Mouse (Mus musculus) layer of hippocampus, postnatal 14 days (tissue): ENCODE data around the gene Alox15. TPM values are rescaled to one million over a fixed set of nuclear protein-coding genes. Genes with fewer than 3 reads are reported as not detected.

Experiments used
- DNase-seq, 2 experiments: peaks; one replicate each; pipeline ENCODE4 v3.0.0; 2021 to 2022; ENCODE audit warnings: low spot score in 2 of 2, mixed read lengths in 1 of 2
- total RNA-seq, 2 experiments: library from RNA; stranded (reverse); gene quantifications; 2 replicates each; pipeline ENCODE4 v1.2.3; 2021

Alox15 gene
- total RNA-seq, 2 experiments from 2014 or later: not detected

- peak; percentile 14 to 57 for DNase-seq
Measured at GRCm38 (mm10) chr11:70309341-70309740, 42.5 kb downstream of the Alox15 start.

DNA sequence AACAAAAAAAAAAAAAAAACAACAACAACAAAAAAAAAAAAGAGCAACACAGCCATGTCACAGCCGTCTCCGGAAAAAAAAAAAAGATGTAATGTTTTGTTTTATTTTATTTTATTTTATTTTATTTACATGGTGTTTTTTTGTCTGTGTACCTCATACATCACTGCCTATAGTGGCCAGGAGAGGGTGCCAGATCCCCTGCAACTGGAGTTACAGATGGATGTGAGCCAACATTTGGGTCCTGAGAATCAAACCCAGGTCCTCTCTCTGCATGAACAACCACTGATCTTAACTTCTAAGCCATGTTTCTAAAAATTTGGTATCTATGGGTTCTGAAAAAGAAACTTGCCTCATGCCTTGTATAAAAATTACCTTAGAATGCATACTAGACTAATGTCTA is 43.5 kb downstream of the Alox15 start:
- DNase-seq: no peak

GRCm38 (mm10) chr11:70306159-70306558 is 45.7 kb downstream of the Alox15 start:
- no peak for DNase-seq

DNA sequence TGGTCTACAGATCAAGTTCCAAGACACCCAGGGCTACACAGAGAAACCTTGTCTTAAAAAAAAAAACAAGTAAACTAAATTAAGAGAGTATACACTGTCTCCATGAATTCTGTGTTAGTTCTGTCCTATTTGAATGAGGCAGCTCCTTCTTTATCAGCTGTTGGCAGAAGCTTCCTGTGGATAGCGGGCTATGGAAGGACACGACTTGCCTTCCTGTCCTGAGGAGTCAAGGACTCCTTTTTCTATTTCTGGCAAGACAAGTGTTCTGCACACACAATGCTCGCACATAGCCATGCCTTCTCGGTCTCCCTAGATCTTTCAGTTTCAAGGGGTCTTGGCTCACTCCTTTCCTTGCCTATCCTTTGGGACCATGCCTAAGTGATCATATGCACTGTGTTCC is 49.5 kb downstream of the Alox15 start:
- no peak for DNase-seq

- no peak for DNase-seq
Measured at GRCm38 (mm10) chr11:70297836-70298454, 53.9 kb downstream of the Alox15 start.

- DNase-seq: no peak
Measured at GRCm38 (mm10) chr11:70297405-70297804, 54.4 kb downstream of the Alox15 start.

Other genes starting within 250 kb of the Alox15 start
- 1 to 10 TPM in 1 of 2 experiments, under 1 TPM in 1; 0.55 to 1.2 TPM for gene Mgl2, start 221.7 kb downstream of the Alox15 start, total RNA-seq
- 1 to 10 TPM; 1.1 to 2.3 TPM for gene Clec10a, start 195.8 kb downstream of the Alox15 start, total RNA-seq
- 10 to 100 TPM; 26.1 to 32.9 TPM for gene Slc16a11, start 139.3 kb downstream of the Alox15 start, total RNA-seq
- gene Slc16a13, start 131.0 kb downstream of the Alox15 start, total RNA-seq: 10 to 100 TPM in 1 of 2 experiments, 1 to 10 TPM in 1; 9.3 to 12.6 TPM
- 1 to 10 TPM; 2.7 to 2.9 TPM for gene Bcl6b, start 122.2 kb downstream of the Alox15 start, total RNA-seq
- 10 to 100 TPM; 42.3 to 47.7 TPM for gene 0610010K14Rik, start 114.1 kb downstream of the Alox15 start, total RNA-seq
- 1 to 10 TPM; 7.2 to 7.9 TPM for gene Gm21988, start 112.2 kb downstream of the Alox15 start, total RNA-seq
- gene Rnasek, start 112.2 kb downstream of the Alox15 start, total RNA-seq: 100 to 1,000 TPM; 280 to 324 TPM
- gene Alox12, start 96.7 kb downstream of the Alox15 start, total RNA-seq: under 1 TPM in 1 of 2 experiments, not detected in 1; 0.48 TPM
- gene Alox12e, start 29.4 kb downstream of the Alox15 start, total RNA-seq: not detected
- gene Pelp1, start 58.0 kb upstream of the Alox15 start, total RNA-seq: 10 to 100 TPM; 38.5 to 39.6 TPM
- 10 to 100 TPM; 94.0 to 95.9 TPM for gene Arrb2, start 80.6 kb upstream of the Alox15 start, total RNA-seq
- 10 to 100 TPM; 12.9 to 17.9 TPM for gene Med11, start 99.9 kb upstream of the Alox15 start, total RNA-seq
- gene Zmynd15, start 107.4 kb upstream of the Alox15 start, total RNA-seq: 1 to 10 TPM in 1 of 2 experiments, under 1 TPM in 1; 0.62 to 1.2 TPM
- gene Cxcl16, start 108.0 kb upstream of the Alox15 start, total RNA-seq: under 1 TPM; 0.62 to 0.78 TPM
- gene Tm4sf5, start 153.2 kb upstream of the Alox15 start, total RNA-seq: 1 to 10 TPM in 1 of 2 experiments, not detected in 1; 1.0 TPM
- not detected for gene Vmo1, start 162.6 kb upstream of the Alox15 start, total RNA-seq
- not detected for gene Gltpd2, start 167.2 kb upstream of the Alox15 start, total RNA-seq
- gene Psmb6, start 173.3 kb upstream of the Alox15 start, total RNA-seq: 100 to 1,000 TPM; 198 to 203 TPM
- not detected for gene Gm40193, start 180.9 kb upstream of the Alox15 start, total RNA-seq
- 10 to 100 TPM; 21.9 to 24.5 TPM for gene Pld2, start 188.0 kb upstream of the Alox15 start, total RNA-seq
- gene Mink1, start 210.8 kb upstream of the Alox15 start, total RNA-seq: 100 to 1,000 TPM; 350 to 366 TPM